Mouse (Mus musculus) heart, postnatal 0 days (tissue): ENCODE results near the gene Ints6. TPM values are rescaled to one million over a fixed set of nuclear protein-coding genes. Genes with fewer than 3 reads are reported as not detected.

Experiments used
- ATAC-seq: fragments of 200-750 bp; cut with Nextera tagmentation; 2 replicates; pipeline ENCODE4 v1.8.0; 2017; ENCODE audit warnings: low read depth, moderate number of reproducible peaks, moderate library complexity; ENCODE audit not compliant: insufficient read depth
- DNase-seq: peaks from one replicate; pipeline ENCODE4 v3.0.0-alpha.2; 2016; ENCODE audit warnings: low spot score
- H3K27ac ChIP-seq: fragments of 300-500 bp; sonication (generic); 2 replicates; pipeline ENCODE4 v1.5.1; 2014; ENCODE audit warnings: low read depth, mild to moderate bottlenecking
- H3K27me3 ChIP-seq: fragments of 300-500 bp; sonication (generic); 2 replicates; pipeline ENCODE4 v1.6.1; 2014; ENCODE audit warnings: low read length, mixed read lengths; ENCODE audit not compliant: control insufficient read depth, insufficient read depth
- H3K36me3 ChIP-seq: fragments of 300-500 bp; sonication (generic); replicated peaks from 2 replicates; pipeline ENCODE4 v1.6.1; 2014; ENCODE audit warnings: low read length, mixed read lengths; ENCODE audit not compliant: control insufficient read depth, insufficient read depth
- H3K4me1 ChIP-seq: fragments of 300-500 bp; sonication (generic); 2 replicates; pipeline ENCODE4 v1.6.1; 2014; ENCODE audit warnings: antibody characterized with exemption; ENCODE audit not compliant: control insufficient read depth, insufficient read depth
- H3K4me2 ChIP-seq: fragments of 300-500 bp; sonication (generic); 2 replicates; pipeline ENCODE4 v1.6.1; 2014; ENCODE audit warnings: low read depth, mild to moderate bottlenecking, low read length, moderate library complexity
- H3K4me3 ChIP-seq: fragments of 300-500 bp; sonication (generic); 2 replicates; pipeline ENCODE4 v1.5.1; 2014; ENCODE audit warnings: low read depth, low read length
- H3K9ac ChIP-seq: fragments of 300-500 bp; sonication (generic); replicated peaks from 2 replicates; pipeline ENCODE4 v1.6.1; 2014; ENCODE audit warnings: low read depth, low read length, mixed read lengths
- H3K9me3 ChIP-seq: fragments of 300-500 bp; sonication (generic); replicated peaks from 2 replicates; pipeline ENCODE4 v1.6.1; 2016; ENCODE audit warnings: low read length; ENCODE audit not compliant: control insufficient read depth
- CTCF ChIP-seq: IDR thresholded peaks from 2 replicates; pipeline ENCODE4 v1.5.1; 2016; ENCODE audit warnings: antibody characterized with exemption, control low read depth, low read depth
- EP300 ChIP-seq: IDR thresholded peaks from 2 replicates; pipeline ENCODE4 v1.6.1; 2016; ENCODE audit warnings: antibody characterized with exemption, low read depth
- WGBS: fragments of 180-500 bp; shearing (Covaris S2); extraction: QIAGEN DNeasy Blood & Tissue Kit; methylation state at CpG from one replicate; pipeline ENCODE4 v1.1.7; 2014; 5-methylcytosine and 5-hydroxymethylcytosine counted together
- polyA plus RNA-seq: library from polyadenylated mRNA; unstranded; fragments of >200 nt; fragmentation: Nextera tagmentation; extraction: Ambion mirVana; gene quantifications from 2 replicates; pipeline ENCODE4 v1.2.1, GENCODE M21; 2015
- total RNA-seq: library from RNA; depleted of rRNA; stranded (reverse); fragments of >200 nt; gene quantifications from 2 replicates; pipeline ENCODE4 v1.2.3, GENCODE M21; 2014; ENCODE audit warnings: low replicate concordance

Gene Ints6
- total and polyA plus RNA-seq, 2 experiments from 2014 or later = 8.2 to 17.4 TPM

DNA sequence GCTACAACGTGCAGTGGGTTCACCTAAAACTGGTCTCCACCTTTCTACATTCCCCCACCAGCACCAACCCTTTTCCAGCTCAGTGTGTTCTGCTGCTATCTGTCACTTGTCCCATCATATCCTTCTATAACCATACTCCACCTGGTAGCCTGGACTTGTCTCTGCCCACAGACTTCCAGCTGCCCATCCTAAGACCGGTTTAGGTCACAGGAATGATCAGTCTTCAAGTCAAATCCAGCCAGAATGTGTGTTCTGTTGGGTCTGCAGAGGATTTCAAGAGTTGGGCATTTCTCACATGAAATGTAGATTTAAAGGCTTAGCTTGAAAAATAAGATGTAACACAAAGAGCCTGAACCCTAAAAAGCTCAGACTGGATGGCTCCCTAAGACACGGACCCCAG, 87.3 kb downstream of the Ints6 start:
- no peaks in the 10 kb centered on the region for H3K4me1 ChIP-seq
- H3K9ac ChIP-seq = no peak overlapping the region
- TF ChIP-seq CTCF = no peak
- TF ChIP-seq EP300 = no peak
- DNase-seq (no peak), ATAC-seq (no peak)
- H3K27me3 ChIP-seq = no peaks in the 10 kb centered on the region
- WGBS = 80% methylated on average over 3 of the region's 3 CpGs
- no peaks in the 10 kb centered on the region for H3K36me3 ChIP-seq
- no peaks in the 10 kb centered on the region for H3K9me3 ChIP-seq
- no peak overlapping the region for H3K27ac ChIP-seq
- no peak overlapping the region for H3K4me3 ChIP-seq
- H3K4me2 ChIP-seq = no peak overlapping the region

DNA sequence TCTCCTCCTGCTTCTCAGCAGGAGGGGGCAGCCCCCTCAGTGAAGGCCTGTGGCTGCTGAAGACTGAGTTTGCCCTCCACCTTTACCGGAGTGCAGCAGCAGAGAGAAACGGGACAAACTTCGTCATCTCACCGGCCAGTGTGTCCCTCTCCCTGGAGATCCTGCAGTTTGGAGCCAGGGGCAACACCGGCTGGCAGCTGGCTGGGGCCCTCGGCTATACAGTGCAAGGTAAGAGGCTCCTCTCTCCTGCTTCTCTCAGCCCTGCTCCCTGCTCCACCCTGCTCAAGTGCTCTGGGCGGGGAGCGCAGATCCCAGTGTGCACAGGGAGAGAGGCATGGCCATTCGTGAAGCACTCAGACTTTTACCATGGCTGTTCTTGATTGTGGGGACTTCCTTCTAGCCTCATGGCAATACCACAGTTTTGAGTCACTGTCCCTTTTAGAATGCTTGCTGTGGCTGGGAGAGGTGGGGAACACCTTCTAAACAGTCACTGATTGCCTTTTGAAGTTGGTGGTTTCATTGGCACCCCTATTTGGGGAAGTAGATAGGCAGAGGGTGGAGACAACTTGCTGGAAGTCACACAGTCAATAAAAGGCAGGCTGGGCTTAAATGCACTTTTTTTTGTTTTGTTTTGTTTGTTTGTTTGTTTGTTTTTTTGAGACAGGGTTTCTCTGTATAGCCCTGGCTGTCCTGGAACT, 95.8 kb downstream of the Ints6 start:
- DNase-seq (no peak), ATAC-seq (no peak)
- no peak overlapping the region for H3K4me2 ChIP-seq
- H3K9me3 ChIP-seq = no peaks in the 10 kb centered on the region
- no peaks in the 10 kb centered on the region for H3K36me3 ChIP-seq
- H3K4me1 ChIP-seq = no peaks in the 10 kb centered on the region
- H3K9ac ChIP-seq = no peak overlapping the region
- H3K27me3 ChIP-seq = no peaks in the 10 kb centered on the region
- 37% methylated on average over 9 of the region's 9 CpGs for WGBS
- H3K4me3 ChIP-seq = no peak overlapping the region
- no peak overlapping the region for H3K27ac ChIP-seq
- TF ChIP-seq EP300 (no peak), CTCF (no peak)

DNA sequence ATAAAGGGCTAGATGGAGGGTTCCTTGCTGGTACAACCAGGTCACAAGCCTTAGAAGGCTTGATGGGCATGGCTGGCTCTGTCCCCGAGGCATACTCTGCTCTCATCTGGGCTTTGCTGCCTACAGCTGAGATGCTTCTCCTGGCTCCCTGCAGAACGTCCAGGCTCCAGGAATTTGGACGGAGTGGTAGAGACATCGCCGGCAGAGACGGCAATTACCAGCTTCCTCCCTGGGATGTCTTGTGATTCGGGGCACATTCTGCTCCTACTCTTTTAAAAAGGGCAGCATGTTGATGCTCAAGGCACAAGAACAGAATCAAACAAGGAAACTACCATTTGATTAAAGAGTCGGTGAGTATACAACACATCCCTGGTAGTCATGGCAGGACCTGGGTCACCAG, 97.6 kb downstream of the Ints6 start, which contains the start of gene Serpine3:
Serpine3 (plus strand) TSS at position 301 of the 400 bp plus-strand sequence.
- H3K4me3 ChIP-seq = no peak within 1 kb of the TSS
- H3K4me1 ChIP-seq = no peaks in the 10 kb centered on the region
- ATAC-seq (no peak), DNase-seq (no peak)
- H3K4me2 ChIP-seq = no peak within 1 kb of the TSS
- no peak within 1 kb of the TSS for H3K9ac ChIP-seq
- WGBS = 76% methylated on average over 8 of the region's 8 CpGs
- TF ChIP-seq EP300 (no peak), CTCF (no peak)
- no peaks in the 10 kb centered on the region for H3K36me3 ChIP-seq
- no peak within 1 kb of the TSS for H3K27ac ChIP-seq
- no peaks in the 10 kb centered on the region for H3K27me3 ChIP-seq
- no peaks in the 10 kb centered on the region for H3K9me3 ChIP-seq

DNA sequence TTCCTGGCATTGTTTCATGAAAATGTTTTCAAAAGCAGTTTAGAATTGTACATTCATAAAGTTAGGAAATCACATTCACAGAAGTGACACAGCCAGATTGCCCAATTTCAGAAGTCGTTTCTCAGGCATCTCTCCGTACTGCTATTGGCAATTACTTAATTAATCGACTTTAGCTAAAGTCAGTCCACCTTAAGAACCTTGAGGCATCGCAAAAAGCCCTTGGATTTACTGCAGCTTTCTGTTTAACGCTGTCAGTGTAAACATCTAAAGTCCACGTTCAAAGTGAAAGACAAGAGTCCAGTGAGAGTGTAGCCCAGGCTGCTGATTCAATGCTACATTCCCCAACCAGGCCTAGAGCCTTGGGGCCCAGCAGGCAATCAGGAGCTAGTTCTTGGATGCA, 98.6 kb downstream of the Ints6 start:
- TF ChIP-seq EP300 (no peak), CTCF (no peak)
- H3K4me1 ChIP-seq = no peaks in the 10 kb centered on the region
- H3K36me3 ChIP-seq = no peaks in the 10 kb centered on the region
- H3K4me2 ChIP-seq = no peak overlapping the region
- no peak for ATAC-seq
- 79% methylated on average over 6 of the region's 6 CpGs for WGBS
- H3K27ac ChIP-seq = no peak overlapping the region
- H3K9ac ChIP-seq = no peak overlapping the region
- H3K4me3 ChIP-seq = no peak overlapping the region
- H3K9me3 ChIP-seq = no peaks in the 10 kb centered on the region
- no peak for DNase-seq
- no peaks in the 10 kb centered on the region for H3K27me3 ChIP-seq

DNA sequence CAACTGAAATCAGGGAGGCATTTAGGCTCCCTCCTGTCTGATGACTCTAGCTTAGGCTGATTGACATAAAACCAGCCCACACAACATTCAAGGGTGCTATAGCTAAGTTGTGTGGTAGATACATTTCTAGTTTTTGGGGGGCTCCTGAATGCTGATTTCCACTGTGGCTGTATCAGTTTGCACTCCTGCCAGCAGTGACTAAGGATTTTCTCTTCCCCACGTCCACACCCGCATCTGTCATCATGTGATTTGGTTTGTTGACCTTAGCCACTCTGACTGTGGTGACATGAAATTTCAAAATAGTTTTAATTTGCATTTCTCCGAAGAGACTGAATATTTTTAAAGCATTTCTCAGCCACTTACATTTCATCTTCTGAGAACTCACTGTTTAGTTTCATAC, 103.5 kb downstream of the Ints6 start:
- WGBS = 58% methylated on average over 3 of the region's 3 CpGs
- no peaks in the 10 kb centered on the region for H3K36me3 ChIP-seq
- no peak overlapping the region for H3K4me2 ChIP-seq
- H3K4me1 ChIP-seq = no peaks in the 10 kb centered on the region
- TF ChIP-seq EP300 (no peak), CTCF (no peak)
- H3K9me3 ChIP-seq = no peaks in the 10 kb centered on the region
- H3K9ac ChIP-seq = no peak overlapping the region
- DNase-seq (no peak), ATAC-seq (no peak)
- no peaks in the 10 kb centered on the region for H3K27me3 ChIP-seq
- H3K27ac ChIP-seq = no peak overlapping the region
- no peak overlapping the region for H3K4me3 ChIP-seq

DNA sequence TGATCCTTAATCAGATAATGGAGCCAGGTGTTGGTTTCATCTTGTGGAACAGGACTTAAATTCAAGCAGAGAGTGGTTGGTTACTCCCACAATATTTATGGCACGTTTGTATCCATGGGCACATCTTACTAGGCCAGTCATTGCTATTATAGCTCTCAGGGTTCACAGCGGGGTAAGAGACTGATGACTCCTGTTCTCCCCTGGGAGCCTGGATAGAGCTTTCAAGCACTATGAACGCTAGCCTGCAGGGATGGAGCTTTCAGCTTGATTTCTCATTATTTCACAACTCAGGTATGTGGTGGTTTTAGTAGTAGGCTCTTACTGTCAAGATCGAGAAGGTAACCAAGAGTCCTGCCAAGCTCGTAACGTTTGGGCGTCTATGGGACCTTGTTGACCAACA, 105.0 kb downstream of the Ints6 start:
- 79% methylated on average over 7 of the region's 7 CpGs for WGBS
- no peak overlapping the region for H3K4me3 ChIP-seq
- H3K27ac ChIP-seq = no peak overlapping the region
- H3K4me1 ChIP-seq = no peaks in the 10 kb centered on the region
- no peak overlapping the region for H3K4me2 ChIP-seq
- no peak overlapping the region for H3K9ac ChIP-seq
- no peaks in the 10 kb centered on the region for H3K27me3 ChIP-seq
- no peak for TF ChIP-seq EP300
- no peak for TF ChIP-seq CTCF
- no peaks in the 10 kb centered on the region for H3K9me3 ChIP-seq
- no peaks in the 10 kb centered on the region for H3K36me3 ChIP-seq
- ATAC-seq (no peak), DNase-seq (no peak)
